Mouse (Mus musculus) retina, postnatal 7 days (tissue): Measurements from ENCODE around the gene Gm15217.

Experiments
- DNase-seq: peaks from one replicate; pipeline ENCODE4 v3.0.0-alpha.2; 2012; ENCODE audit warnings: low read depth, low spot score

Gm15217 gene

DNA sequence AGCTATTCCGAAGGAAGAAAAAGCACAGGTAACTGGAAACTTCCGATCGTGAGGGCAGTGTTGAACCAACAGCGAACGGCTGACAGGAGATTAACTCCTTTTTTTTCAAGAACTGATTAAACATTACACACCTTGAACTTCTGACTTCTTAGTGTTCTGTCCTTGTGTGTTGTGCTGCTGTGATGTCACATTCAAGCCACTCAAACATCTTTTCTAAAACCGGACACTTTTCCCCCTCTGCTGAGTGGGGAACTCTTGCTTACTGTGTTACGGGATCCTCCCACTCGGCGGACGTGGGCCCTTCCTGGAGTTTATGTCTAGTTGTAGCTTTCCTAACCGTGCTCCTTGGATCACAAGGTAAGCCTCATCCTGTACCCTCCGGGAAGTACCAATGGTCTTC, at the start of gene Gm15217:
Gene Gm15217, plus strand, starts transcription at position 130 of the 400 bp plus-strand sequence.
- no peak for DNase-seq

DNA sequence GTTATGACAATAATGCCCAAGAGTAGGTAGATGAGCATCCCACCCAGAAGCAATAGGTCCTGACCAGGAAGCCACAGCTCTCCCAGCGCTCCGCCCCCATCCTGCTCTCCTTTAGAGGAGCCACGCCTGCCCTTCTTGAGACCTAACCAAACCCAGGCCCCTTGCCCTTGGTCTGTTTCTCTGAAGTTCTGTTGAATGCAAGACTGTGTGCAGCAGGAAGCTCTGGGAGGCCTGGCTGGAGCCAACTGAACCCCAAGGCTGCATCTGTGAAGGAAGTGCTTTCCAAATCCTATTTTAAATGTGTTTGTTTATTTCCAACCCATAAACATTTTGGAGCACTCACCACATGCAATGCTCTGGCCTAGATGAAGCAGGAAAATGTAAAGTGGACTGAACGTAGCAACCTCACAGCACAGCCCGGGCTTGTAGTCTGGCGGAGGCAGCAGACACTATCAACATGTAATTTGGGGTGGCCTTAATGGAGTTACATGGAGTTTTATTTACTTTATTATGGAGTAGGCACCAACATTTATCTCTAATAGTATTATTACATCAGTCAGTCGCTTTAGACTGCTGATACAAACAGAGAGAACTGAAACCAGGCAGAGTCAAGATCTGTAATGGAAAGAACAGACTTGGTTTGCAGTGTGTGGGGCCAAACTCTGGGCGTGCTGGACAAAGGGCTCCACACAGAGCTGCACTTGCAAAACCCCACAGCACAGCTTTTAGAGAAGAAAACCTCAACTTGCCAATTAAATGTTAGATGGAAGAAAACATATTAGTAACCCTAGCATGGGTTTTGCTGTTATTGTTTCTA, 45.6 kb upstream of the Gm15217 start:
- no peak for DNase-seq

GRCm38 (mm10) chr14:46338801-46339200, 40.4 kb upstream of the Gm15217 start:
- DNase-seq = no peak

GRCm38 (mm10) chr14:46344750-46345149, 34.5 kb upstream of the Gm15217 start:
- DNase-seq = no peak

DNA sequence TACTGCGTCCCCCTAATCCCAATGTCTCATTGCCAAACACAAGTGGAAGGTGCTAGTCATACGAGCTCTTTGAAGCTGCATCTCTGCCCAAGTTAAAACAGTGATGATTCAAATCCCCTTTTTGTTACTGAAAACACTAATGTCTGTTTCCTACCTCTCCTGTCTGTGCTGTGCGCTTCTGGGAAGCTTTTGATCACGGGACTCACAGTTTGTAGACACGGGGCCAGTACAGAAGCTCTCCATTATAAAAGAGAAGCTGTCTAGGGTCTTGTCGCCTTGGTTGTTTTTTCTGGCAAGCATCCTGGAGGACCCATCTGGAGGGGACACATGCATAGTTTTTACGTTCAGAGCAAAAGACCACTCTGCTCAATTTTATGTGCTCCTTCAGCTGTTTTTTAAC, 21.9 kb upstream of the Gm15217 start:
- DNase-seq = no peak

DNA sequence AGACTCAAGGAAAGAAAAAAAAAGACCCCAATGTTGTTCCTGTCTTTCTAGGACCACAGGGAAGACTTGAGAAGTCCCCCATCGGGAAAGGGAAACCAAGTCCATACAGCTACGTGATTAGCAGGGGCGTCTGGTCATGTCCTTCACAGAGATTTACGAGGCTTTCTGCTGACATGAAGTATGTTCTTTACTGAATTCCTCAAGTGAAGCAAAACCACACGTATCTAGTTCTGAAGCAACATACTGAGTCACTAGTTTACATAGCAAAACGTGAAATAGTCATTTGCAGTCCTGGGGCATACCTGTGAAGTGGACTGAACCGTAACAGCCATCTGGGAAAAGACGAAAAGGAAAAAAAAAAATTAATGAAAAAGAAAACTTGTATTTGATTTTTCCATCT, 21.5 kb upstream of the Gm15217 start:
- DNase-seq = no peak

DNA sequence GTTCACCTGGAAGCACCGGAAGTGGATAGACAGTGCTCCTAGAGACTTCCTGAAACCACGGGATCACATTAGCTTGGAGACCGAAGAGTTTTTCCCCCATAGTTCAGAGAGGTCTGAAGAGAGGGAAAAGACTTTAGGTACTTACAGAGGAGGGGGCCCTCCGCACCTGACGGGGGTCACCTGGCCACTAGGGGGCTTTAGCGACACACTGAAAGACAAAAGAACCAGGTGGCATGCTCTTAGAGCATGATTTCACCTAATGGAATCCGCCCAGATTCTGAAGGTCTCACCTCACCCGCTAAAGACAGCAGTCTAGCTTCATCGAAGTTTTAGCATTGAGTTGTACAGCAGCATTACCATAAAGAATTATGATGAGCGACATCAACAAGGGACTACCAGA, 16.0 kb upstream of the Gm15217 start:
- DNase-seq = no peak

DNA sequence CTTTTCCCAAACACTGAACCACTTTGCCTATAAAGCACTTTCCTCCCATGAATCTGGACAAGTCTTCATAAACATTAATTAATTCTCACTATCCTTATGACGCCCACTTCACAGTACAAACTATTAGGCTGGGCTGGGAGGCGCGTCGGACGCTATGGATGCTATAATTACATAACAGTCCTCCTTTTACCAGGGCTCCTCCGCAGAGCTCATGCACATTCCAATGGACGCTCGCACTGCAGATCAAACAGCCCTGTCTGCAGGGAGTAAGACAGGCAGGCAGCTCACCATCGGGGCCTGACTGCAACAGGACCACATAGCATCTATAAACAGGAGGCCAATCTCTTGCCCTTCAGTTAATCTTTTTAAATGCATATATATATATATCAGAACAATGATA, 6.8 kb upstream of the Gm15217 start:
- no peak for DNase-seq

- DNase-seq = no peak
Observed at GRCm38 (mm10) chr14:46375796-46376195, 3.4 kb upstream of the Gm15217 start.

DNA sequence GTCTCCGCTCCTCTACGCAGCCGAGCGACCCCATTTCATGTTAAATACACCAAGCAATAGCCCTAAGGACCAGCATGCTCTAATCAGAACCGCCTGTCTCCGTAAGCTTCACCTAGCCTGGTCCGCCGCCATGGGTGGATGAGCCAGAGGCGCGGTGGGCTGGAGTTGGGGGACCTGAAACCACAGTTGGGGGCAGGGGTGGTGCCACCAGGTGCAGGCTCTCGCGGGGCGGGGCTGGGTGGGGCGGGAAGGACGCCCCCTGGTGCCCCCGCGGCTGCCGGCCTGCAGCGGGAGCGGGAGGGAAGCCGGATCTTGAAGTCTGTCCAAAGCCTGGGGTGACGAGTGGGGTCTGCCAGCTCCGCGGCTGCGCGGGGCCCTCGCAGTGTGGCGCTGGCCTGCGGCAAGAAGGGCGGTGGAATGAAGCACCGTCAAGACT, 1.1 kb downstream of the Gm15217 start:
- DNase-seq = no peak

- no peak for DNase-seq
Observed at GRCm38 (mm10) chr14:46381457-46381856, 2.2 kb downstream of the Gm15217 start.

GRCm38 (mm10) chr14:46384946-46385691, 5.9 kb downstream of the Gm15217 start:
- DNase-seq = no peak

DNA sequence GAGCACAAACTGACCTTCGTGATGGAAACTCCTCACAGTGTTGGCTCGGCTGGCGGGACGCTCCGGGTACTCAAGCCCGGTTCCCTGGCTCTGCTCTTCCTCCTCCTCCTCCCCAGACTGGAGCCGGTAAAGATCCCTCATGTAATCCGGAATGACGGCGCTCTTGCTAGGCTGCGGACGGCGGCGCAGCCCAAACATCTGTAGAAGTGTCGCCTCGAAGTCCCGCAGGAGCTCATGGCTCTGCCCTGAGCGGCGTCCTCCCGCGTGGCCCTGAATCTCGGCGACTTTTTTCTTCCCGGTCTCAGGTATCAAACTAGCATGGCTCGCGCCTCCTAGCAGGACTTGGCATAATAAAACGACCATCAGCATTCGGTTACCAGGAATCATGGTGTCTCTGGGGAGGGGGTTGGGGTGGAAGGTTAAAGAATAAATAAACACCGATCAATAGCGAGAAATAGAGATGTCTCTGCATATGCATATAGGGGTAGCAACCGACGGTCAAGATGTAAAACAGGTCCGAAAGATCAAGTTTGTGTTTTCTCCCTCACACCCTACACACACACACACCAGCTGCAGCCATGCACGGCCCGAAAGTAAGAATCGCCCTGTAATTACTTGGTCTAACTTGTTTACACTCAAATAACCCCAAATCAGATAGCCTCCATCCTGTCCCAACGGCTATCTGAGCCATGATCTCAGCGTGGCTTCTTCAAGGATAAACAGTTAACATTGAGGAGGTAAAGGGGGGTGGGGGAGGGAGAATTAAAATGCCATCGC, 6.7 kb downstream of the Gm15217 start:
- DNase-seq = no peak

DNA sequence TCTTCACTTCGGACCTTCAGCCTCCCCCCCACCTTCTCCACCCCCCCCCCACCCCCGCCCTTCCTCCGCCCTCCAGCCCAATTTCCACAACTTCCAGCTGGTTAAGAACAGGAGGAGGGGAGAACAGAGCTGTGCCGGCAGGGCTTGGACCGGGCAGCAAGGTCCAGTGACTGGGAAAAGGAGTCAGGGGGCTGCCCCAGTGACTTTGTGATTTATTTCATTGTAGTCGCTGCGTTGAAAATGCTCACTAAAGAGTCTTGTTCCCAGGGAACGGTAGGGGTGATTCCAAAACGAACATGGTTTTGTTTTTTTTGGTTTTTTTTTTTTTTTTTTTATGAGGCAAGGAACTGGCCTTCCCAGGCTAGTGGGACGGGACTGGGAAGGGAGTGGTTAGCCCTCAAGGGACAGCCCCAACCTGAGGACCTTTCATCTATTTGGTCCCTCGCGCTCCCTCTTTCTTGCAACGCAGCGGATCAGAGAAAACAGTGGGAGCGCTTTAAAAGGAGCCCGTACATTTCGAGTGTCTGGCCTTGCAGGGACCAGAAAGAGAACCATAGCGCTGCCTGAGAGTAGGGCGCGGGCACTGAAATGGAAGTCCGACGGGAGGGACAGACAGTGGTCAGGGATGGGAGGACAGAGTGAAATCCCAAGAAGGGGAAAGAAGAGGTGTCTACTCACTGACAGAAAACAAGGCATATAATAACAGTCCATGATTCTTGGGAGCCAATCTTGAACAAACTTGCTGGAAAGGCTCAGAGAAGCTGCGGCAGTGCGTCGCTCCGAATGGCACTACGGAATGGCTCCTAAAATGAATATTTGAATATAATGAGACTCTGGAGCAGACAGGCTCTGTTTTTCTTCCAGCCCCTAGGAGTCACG, 7.5 kb downstream of the Gm15217 start:
- DNase-seq = no peak

- no peak for DNase-seq
Observed at GRCm38 (mm10) chr14:46387357-46387671, 8.1 kb downstream of the Gm15217 start.

GRCm38 (mm10) chr14:46387821-46388481, 8.7 kb downstream of the Gm15217 start:
- no peak for DNase-seq

- DNase-seq = no peak
Observed at GRCm38 (mm10) chr14:46388636-46389035, 9.4 kb downstream of the Gm15217 start.

GRCm38 (mm10) chr14:46389438-46390248, 10.4 kb downstream of the Gm15217 start:
- no peak for DNase-seq

GRCm38 (mm10) chr14:46390249-46390775, 11.1 kb downstream of the Gm15217 start, which contains the start of gene Bmp4:
Gene Bmp4, minus strand, starts transcription at chr14:46390669.
- DNase-seq = no peak
